Mouse (Mus musculus): ENCODE data around the gene Tmed9.
A peak's percentile ranks its signal among the peaks of the same experiment; 100 is the strongest.
"Not testable (repeated sequence)": the region's sequence is repeated elsewhere in the genome, so short reads cannot be mapped to it uniquely, and the experiment has no call there.

The Tmed9 gene

DNA sequence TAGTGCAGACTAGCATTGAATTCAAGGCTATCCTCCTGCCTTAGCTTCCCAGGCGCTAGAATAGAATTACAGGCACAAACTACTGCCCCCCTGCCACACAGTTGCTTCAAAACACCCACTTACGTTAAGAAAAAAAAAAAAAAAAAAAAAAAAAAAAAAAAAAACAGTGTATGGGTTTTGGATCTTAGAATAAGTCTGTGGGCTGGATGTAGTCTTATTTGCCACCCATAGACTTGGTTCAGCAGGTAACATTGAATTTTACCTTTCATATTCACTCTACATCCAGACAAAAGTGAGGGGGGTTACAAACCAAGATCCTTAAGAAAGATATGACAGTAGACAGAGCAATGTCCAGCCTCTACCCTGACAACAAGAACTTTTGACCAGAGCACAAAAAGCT, 5.6 kb upstream of the Tmed9 start:
- DNase-seq (ENCODE audit: low spot score): no peak

DNA sequence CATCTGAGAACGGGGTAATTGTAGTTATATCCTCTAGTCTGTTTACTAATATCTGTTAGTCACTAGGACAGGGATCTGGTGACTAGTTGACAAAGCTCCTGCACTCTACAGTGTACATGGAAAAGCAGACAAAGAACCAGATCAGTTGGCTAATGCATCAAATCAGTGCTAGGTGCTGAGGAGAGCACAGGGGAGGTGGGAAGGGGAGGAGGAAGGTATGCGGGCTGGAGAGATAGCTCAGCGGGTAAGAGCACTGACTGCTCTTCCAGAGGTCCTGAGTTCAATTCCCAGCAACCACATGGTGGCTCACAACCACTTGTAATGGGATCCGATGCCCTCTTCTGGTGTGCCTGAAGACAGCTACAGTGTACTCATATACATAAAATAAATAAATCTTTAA, 5.0 kb upstream of the Tmed9 start:
- DNase-seq (ENCODE audit: low spot score): not testable (repeated sequence)

DNA sequence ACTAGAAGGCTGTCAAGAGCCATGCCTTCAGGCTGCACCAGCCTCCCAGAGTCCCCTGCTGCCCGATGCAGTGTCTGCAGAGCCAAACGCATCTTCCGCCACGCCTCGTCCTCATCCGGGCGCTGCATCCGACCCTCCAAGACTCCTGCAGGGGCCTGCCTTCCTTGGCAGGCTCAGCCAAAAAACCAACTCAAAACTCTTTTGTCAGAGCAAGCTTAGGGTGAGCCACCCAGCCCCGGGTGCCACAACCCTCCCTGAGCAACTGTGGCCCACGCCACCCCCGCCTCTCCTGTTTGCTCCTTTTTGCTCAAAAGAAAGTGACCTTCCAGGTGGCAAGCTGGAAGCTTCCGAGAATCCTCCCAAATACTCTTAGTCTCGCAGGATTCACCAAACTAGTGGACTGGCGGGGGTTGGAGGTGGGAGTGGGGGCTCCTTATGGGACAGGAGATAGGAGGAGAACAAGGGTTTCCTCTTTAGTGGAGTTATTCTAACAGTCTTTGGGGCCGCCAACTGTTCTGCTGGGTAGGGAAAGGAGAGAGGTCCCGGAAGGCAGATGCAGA, 3.7 kb upstream of the Tmed9 start:
- no peak for DNase-seq (ENCODE audit: low spot score)

DNA sequence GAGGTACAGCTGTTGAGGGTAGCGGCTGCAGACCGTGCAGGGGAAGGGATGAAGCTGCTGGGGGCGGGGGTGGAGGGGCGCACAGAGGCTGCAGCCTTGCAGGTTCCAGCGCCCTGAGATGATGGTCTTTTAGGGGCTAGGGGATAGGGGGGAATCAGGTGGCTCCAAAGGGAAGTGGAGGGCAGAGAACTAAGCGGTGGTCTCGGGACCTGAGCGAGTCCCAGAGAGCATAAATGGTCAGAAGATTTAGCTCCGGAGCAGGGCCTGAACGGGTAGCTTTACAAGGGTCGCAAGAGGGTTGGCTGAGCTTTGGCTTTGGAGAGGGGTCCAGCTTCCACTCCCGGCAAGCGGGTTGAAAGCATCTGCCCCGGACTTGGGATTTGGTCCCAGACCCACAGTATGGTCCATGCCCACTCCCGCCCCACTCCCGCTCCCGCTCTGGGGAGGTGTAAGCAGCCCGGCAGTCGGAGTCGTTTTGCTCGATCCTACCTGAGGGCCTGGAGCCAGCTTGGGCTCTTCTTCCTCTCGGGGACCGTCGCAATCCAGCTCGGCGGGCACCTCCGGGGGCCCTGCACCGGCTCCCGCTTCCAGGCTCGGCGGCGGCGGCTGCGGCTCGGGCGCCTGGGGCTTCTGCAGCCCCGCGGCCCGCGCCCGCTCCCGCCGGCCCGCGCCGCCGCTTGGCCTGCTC, 3.1 kb upstream of the Tmed9 start:
- no peak for DNase-seq (ENCODE audit: low spot score)

DNA sequence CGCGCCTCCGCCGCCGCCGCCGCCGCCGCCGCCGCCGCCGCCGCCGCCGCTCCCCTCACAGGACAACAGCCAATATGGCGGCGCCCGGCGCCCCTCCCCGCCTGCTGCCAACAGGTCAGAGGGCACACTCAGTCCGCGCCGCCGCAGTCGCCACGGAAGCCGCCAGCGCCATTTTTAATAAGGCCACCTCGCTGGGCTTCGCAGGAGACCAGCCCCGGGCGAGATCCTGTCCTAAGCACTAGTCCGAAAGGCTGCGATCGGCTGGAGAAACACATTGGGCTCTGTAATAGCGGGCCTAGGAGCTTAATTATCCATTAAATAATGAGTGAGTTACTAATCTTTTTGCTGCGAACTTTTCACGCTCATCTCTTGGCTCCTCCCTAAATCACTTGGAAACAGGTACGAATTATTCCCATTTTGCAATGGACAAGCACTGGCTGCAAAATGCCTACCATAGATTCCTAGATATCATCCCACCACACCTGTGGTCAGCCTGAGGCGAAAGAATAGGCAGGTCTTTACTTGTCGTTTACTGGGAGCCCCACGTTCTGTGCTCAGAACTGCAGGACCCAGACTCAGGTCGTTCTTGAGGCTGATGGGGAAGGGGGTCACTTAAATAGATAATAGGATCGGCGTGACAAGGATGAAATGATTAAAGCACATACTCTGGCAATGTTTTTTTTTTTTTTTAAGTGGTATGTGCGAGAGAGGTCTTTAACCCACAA, 2.3 kb upstream of the Tmed9 start, which contains the start of gene Fam193b:
Gene Fam193b, minus strand, starts transcription at position 94 of the 725 bp plus-strand sequence.
- peak; percentile 91 for DNase-seq (ENCODE audit: low spot score)

DNA sequence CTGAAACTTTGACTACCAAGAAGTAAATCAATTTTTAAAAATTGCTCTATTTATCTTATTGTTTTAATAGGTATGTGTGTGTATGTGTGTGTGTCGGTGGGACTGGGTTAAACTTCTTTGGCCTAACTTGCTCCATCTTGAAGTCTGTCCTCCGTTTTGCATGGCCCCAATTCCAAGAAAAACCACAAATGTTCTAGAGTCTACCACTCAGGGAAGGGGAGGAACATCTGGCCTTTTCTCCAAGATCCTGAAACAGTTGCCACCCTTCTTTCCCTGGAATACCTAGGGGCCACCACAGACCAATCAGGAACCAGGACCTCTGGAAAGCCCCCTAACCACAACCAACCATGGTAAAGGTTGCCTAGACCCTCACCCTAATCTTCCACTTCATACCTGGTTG, 1.6 kb upstream of the Tmed9 start:
- DNase-seq (ENCODE audit: low spot score): no peak

DNA sequence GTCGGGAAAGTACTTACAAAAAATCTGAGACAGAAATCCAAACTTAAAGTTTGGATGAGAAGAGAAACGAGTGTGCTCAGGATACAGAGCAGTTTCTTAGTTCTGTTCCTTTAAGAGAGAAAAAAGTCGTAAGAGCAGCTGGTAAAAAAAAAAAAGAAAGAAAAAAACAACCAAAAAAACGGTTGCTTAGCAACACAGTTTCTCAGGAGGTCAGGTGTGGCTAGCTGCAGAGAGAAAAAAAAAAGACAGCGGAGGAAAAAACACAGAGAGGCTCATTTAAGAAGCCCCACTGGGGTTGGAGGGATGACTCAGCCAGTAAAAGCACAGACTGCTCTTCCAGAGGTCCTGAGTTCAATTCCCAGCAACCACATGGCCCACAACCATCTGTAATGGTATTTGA, 789 bp downstream of the Tmed9 start:
- DNase-seq (ENCODE audit: low spot score): no peak

DNA sequence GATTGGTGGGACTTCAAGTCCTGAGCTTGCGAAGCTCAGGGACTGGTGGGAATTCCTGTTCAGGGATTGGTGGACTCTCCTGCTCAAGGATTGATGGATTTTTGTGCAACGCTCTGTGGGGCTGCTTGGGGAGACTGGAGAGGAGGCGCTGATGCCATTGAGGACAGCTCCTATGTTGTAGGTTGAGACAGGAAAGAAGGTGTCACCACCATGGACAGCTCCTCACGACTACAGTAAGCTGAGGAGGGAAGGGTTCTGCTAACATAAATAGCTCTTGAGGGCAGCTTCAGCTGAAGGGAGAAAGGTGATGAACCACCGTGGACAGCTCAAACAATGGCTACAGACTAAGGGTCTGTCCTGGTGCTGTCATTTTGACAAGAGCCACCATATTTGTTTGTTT, 2.4 kb downstream of the Tmed9 start:
- no peak for DNase-seq (ENCODE audit: low spot score)

DNA sequence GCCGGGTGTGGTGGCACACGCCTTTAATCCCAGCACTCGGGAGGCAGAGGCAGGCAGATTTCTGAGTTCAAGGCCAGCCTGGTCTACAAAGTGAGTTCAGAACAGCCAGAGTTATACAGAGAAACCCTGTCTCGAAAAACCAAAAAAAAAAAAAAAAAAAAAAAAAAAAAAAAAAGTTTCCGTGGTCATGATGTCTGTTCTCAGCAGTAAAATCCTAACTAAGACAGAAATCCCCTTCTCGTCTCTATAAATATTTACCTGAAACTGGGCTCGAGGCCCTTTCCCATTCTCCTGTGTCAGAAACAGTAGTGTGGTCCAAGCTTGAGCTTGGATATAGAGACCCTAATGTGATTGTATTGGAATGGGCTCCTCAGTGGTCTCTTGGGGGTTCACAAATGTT, 3.3 kb downstream of the Tmed9 start:
- not testable (repeated sequence) for DNase-seq (ENCODE audit: low spot score)

DNA sequence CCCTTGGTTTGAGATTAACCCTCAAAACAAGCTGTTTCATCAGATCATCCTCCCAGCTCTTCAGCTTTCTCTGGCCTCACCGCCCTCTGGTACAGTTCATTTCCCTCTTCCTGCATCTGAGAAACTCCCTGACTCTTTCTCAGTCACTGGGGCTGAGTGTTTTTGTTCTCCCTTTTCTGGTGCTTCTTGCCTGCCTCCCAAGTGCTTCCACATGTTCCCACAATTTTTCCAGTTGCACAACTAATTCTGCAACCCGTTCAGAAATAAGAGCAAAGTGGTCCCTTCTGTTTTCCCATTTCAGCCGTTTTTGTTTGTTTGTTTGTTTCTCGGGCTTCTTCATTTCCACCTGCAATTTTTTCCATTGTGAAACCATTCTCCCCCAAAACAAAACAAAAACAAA, 4.6 kb downstream of the Tmed9 start:
- DNase-seq (ENCODE audit: low spot score): no peak

DNA sequence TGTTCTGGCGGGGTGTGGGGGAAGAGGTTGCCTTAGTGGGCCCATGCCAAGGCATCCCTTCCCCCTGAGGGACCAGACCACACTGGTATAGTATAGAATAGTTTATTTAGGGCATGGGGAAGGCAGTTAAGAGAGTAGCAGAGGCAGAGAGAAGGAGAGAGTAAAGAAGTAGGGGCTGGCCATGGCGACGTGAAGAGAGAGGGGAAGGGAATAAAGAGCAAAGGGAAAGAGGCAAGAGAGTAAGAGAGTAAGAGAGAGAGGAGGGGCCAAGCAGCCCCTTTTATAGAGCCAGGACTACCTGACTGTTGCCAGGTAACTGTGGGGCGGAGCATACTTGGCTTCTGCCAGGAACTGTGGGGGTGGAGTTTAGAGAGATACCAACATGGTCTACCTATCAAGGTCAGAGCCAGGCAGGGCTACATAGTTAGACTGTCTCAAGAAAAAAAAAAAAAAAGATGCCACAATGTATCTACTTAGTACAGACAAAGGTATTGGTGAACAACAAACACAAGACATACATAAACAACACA, 18.5 kb downstream of the Tmed9 start:
- DNase-seq (ENCODE audit: low spot score): no peak

DNA sequence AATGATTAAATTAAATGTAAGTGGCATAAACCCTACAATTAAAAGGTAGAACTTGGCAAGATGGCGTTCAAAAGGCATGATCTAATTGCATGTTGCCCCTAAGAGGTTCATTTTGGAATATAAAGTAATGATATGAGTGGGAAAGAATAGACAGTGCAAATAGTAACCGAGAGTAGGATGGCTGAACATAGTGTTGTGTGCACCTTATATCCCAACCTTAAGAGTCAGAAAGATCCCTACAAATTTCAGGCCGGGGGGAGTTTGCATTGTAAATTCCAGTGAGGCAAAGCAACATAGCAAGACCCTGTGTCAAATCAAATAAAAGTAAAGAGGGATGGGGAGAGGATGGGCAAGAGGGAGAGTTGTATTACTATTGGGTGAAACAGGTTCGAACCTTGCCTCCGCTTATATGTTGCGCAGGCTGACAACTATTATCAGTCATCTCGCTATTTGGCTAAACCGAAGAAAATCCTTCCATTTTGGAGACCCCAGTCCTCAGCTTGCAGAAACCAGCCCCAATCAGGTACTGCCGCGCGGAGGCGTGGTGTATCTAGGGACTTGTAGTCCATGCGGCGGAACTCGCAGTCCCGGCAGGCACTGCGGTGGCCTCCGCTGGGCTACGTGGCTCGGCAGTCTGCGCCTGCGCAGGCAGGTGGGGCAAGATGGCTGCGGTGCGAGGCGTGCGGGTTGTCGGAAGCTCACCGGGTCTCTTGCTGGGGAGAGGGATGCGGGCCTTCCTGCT, 19.2 kb downstream of the Tmed9 start:
- peak; percentile 89 for DNase-seq (ENCODE audit: low spot score)

DNA sequence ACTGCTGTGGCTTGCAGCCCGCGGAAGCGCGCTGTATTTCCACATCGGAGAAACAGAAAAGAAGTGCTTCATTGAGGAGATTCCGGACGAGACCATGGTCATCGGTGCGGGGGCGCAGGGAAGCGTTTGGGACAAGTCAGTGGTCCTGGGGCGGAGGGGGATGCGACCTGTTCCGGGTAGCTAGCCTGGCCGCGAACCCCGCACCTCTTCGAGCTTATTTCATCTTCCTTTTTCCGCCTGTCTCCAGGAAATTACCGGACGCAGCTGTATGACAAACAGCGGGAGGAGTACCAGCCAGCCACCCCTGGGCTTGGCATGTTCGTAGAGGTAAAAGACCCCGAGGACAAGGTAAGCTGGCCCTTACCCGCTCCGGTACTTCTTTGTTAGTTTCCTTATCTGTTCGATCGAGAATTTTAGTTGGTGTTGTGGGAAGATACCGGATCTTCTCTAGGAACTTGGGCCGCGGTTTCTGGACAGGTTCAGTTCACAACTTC, 19.8 kb downstream of the Tmed9 start:
- no peak for DNase-seq (ENCODE audit: low spot score)

DNA sequence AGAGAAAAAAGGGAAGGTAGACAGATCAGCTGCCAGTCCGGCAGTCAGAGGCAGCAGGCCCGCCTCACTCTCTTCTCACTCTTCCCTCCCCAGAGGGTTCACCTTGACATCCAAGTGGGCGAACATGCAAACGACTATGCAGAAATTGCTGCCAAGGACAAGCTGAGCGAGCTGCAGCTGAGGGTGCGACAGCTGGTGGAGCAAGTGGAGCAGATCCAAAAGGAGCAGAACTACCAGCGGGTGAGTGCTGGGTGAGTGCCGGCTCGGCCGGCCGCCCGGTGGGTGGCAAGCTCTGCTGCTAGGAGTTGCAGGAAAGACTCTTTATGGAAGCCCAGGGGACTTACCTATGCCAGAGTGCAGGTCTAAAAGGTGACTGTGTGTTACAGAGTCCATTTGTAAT, 21.8 kb downstream of the Tmed9 start:
- DNase-seq (ENCODE audit: low spot score): no peak

DNA sequence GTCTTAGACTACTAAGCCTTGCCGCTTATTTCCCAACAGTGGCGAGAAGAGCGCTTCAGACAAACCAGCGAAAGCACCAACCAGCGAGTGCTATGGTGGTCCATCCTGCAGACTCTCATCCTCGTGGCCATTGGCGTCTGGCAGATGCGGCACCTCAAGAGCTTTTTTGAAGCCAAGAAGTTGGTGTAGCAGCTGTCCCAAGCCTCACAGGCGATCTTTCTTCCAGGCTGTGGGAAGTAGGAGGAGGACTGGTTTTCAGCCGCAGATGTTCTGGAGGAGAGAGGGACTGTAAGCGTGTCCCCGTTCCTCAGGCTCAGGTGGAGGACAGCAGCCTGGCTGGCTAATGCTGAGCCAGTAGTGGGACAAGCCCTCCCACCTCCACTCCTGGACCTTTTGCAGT, 23.3 kb downstream of the Tmed9 start:
- DNase-seq (ENCODE audit: low spot score): no peak

DNA sequence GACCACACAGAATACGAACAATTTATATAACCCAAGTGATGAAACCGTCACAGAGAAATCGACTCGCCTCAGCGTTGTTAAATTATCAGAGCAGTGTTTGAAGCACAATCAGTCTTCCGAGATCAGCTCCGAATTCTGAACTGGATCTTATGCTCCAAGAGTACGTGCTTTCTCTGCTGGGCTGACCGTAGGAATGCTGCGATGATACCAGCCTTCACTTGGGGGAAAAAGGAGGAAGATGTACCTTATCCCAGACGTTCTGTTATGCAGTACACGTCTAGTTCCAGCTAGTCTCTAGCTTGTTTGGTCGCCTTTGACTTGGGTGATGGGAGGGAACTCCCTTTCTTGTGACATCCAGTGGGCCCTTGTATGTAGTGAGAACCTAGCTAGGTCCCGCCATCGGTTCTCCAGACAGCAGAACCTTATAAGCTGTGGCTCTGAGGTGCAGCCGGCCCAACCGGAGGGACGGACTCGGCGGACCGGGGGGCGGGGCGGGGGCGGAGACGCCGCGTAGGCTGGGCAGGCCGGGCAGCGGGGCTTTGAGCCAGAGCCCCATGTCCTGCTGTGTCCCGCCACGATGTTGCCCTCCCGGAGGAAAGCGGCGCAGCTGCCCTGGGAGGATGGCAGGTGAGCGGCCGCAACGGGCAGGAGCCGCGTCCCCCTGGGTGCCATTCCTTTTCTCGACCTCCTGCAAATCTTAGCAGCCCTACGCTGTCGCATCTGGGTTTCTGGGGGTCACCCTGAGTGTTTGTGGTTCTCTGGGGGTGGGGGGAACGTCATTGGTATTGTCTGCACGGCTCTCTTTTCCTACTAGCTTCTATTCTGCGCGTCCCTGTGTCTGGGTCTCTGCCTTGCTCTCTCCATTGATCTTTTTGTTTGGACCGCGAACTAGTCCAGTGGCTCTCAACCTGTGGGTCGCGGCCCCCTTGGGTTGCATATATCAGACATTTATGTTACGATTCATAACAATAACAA, 26.3 kb downstream of the Tmed9 start, which contains the start of gene B4galt7:
Gene B4galt7, plus strand, starts transcription at position 331 of the 975 bp plus-strand sequence.
- DNase-seq (ENCODE audit: low spot score): peak; percentile 76

DNA sequence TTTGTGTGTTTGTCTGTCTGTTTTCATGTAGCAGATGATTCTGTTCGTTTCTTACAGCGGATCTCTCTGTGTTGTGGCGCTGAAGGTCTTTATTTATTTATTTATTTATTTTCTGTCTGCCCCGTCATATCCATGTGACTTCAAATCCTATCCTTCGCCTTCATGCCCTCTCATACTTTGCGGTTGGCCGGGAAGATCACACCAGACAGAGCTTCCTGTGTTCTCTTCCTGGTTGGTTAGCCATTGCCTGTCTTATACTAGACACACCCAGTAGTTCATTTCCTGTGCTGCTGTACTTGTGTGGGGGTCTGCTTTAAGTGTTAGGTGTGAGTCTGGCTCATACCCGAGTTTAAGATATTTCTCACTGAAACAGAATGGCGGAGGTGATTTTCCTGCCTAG, 27.1 kb downstream of the Tmed9 start:
- no peak for DNase-seq (ENCODE audit: low spot score)

DNA sequence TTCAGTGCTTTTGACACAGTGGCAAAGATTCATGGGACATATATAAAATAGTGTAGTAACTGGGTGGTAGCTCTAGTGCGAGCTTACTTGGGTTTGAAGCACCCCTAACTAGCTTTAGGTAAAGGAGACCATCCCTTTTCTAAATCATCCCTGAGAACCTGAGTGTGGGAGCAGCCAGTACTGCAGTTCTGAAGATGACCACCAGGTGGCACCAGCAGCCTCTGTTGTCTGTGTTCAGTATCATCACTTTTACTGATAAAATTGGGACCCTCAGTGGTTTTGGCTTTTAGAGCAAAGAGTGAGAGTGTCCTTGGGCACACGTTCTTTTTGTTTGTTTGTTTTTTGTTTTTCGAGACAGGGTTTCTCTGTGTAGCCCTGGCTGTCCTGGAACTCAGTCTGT, 28.1 kb downstream of the Tmed9 start:
- DNase-seq (ENCODE audit: low spot score): peak; percentile 73

DNA sequence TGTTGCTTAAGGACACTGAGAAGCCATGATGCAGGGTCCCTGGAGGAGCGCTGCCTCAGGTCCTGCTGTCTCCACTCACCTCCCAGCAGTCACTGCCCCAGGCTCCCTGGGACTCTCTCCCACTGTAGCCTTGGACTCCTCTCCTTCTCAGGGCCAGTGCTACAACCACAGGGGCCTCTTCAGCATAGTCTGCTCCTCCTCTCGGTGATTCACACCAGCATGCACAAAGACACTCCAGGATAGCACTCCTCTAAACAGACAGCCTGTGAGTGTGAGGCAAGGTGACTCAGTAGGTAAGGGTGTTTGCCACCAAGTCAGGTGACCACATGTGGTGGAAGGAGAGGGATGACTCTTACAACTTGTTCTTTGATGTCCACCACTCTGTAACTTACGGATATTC, 31.1 kb downstream of the Tmed9 start:
- no peak for DNase-seq (ENCODE audit: low spot score)

DNA sequence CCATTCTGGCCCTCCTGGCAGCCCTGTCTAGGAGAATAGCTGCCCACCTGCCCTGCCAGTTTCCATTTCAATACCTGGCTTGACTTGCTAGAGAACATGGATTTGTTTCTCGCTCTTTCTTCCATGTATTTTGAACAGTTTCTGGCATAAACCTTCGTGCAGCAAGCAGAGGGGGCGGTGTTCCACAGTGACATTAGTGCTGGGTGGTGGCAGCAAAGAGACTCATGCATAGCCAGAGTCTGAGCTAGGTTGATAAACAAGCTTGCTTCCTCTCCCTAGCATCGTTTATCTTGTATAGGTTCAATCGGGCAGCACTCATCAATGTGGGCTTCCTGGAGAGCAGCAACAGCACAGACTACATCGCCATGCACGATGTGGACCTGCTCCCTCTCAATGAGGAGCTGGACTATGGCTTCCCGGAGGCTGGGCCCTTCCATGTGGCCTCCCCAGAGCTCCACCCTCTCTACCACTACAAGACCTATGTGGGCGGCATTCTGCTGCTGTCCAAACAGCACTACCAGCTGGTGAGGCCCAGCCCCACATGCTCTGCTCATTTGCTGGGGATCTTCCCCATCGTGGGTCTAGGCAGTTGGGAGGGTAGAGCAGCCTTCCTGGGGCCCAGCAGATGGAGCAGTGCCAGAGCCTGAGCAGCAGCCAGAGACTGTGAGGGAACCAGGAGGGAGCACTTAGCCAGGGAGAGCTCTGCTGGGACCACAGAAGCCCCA, 33.5 kb downstream of the Tmed9 start:
- DNase-seq (ENCODE audit: low spot score): no peak

Measured in spleen, adult 12 weeks (tissue).